Mouse (Mus musculus): ENCODE results near the gene Map3k10. TPM values are rescaled to one million over a fixed set of nuclear protein-coding genes. Genes with fewer than 3 reads are reported as not detected.

The Map3k10 gene
- 7.9 and 8.3 TPM in 2 replicates for polyA plus RNA-seq (2016; fragmentation: Nextera tagmentation; extraction: Ambion mirVana)

GRCm38 (mm10) chr7:27674522-27675221 lies at the start of gene Map3k10:
Gene Map3k10, minus strand, starts transcription at chr7:27674598.
- Histone ChIP-seq H3K27me3 (ENCODE audit: poor library complexity, severe bottlenecking) (no peaks in the 10 kb centered on the region), H3K4me3 (peak within 1 kb of the TSS; percentile 97), H3K9me3 (no peaks in the 10 kb centered on the region), H3K4me1 (peaks cover 36% of the 10 kb centered on the region), H3K36me3 (replicated peaks) (peaks cover 24% of the 10 kb centered on the region), H3K27ac (peak within 1 kb of the TSS; percentile 92)
- WGBS = under 1% methylated on average over 31 of the region's 31 CpGs
- DNase-seq (ENCODE audit: extremely low spot score, low spot score) = peak; percentile 95

- Histone ChIP-seq H3K36me3 (replicated peaks) (no peaks in the 10 kb centered on the region), H3K4me1 (peaks cover 5% of the 10 kb centered on the region; the same call in 1 of the 2 replicates), H3K9me3 (peaks cover 12% of the 10 kb centered on the region; the same call in 1 of the 2 replicates), H3K27ac (no peak overlapping the region), H3K27me3 (ENCODE audit: poor library complexity, severe bottlenecking) (no peaks in the 10 kb centered on the region), H3K4me3 (no peak overlapping the region)
- WGBS = 95% methylated on average over 8 of the region's 8 CpGs
- DNase-seq (ENCODE audit: extremely low spot score, low spot score) = no peak
Observed at GRCm38 (mm10) chr7:27721951-27722350, 47.6 kb upstream of the Map3k10 start.

GRCm38 (mm10) chr7:27710402-27710801 lies 36.0 kb upstream of the Map3k10 start:
- no peaks in the 10 kb centered on the region for H3K36me3 ChIP-seq (replicated peaks)
- no peak overlapping the region for H3K27ac ChIP-seq
- no peaks in the 10 kb centered on the region for H3K27me3 ChIP-seq (ENCODE audit: poor library complexity, severe bottlenecking)
- no peak for DNase-seq (ENCODE audit: extremely low spot score, low spot score)
- H3K4me1 ChIP-seq = no peaks in the 10 kb centered on the region
- WGBS = 90% methylated on average over 7 of the region's 7 CpGs
- peaks cover 37% of the 10 kb centered on the region; the same call in 1 of the 2 replicates for H3K9me3 ChIP-seq
- H3K4me3 ChIP-seq = no peak overlapping the region

GRCm38 (mm10) chr7:27696711-27697110 lies 22.3 kb upstream of the Map3k10 start:
- Histone ChIP-seq H3K4me3 (no peak overlapping the region), H3K4me1 (peaks cover 3% of the 10 kb centered on the region; the same call in 1 of the 2 replicates), H3K36me3 (replicated peaks) (peaks cover 28% of the 10 kb centered on the region), H3K9me3 (no peaks in the 10 kb centered on the region), H3K27ac (no peak overlapping the region), H3K27me3 (ENCODE audit: poor library complexity, severe bottlenecking) (no peaks in the 10 kb centered on the region)
- 22% methylated on average over 3 of the region's 3 CpGs for WGBS
- DNase-seq (ENCODE audit: extremely low spot score, low spot score) = no peak

- no peaks in the 10 kb centered on the region for H3K9me3 ChIP-seq
- 55% methylated on average over 5 of the region's 5 CpGs for WGBS
Observed at GRCm38 (mm10) chr7:27691076-27691475, 16.7 kb upstream of the Map3k10 start.

GRCm38 (mm10) chr7:27688815-27689612 lies 14.6 kb upstream of the Map3k10 start, which contains the start of gene Zfp607b:
Gene Zfp607b, plus strand, starts transcription at chr7:27689340.
- peaks cover 24% of the 10 kb centered on the region for H3K4me1 ChIP-seq
- no peaks in the 10 kb centered on the region for H3K9me3 ChIP-seq
- no peaks in the 10 kb centered on the region for H3K27me3 ChIP-seq (ENCODE audit: poor library complexity, severe bottlenecking)
- DNase-seq (ENCODE audit: extremely low spot score, low spot score) = peak; percentile 89
- peak within 1 kb of the TSS; percentile 90 for H3K27ac ChIP-seq
- peaks cover 8% of the 10 kb centered on the region for H3K36me3 ChIP-seq (replicated peaks)
- peak within 1 kb of the TSS; percentile 62 for H3K4me3 ChIP-seq
- WGBS = under 1% methylated on average over 19 of the region's 19 CpGs

More at GRCm38 (mm10) chr7:27691076-27691475, 16.7 kb upstream of the Map3k10 start:
- no peaks in the 10 kb centered on the region for H3K27me3 ChIP-seq (ENCODE audit: poor library complexity, severe bottlenecking)
- peaks cover 19% of the 10 kb centered on the region for H3K4me1 ChIP-seq
- DNase-seq (ENCODE audit: extremely low spot score, low spot score) = peak; percentile 30
- H3K4me3 ChIP-seq = no peak overlapping the region
- peaks cover 17% of the 10 kb centered on the region for H3K36me3 ChIP-seq (replicated peaks)
- H3K27ac ChIP-seq = no peak overlapping the region

GRCm38 (mm10) chr7:27688246-27688788 lies 13.9 kb upstream of the Map3k10 start:
- Histone ChIP-seq H3K4me1 (peaks cover 24% of the 10 kb centered on the region), H3K9me3 (no peaks in the 10 kb centered on the region), H3K27me3 (ENCODE audit: poor library complexity, severe bottlenecking) (no peaks in the 10 kb centered on the region), H3K27ac (peak overlapping the region; percentile 90), H3K36me3 (replicated peaks) (peaks cover 3% of the 10 kb centered on the region), H3K4me3 (peak overlapping the region; percentile 62)
- no peak for DNase-seq (ENCODE audit: extremely low spot score, low spot score)
- 43% methylated on average over 14 of the region's 14 CpGs for WGBS

GRCm38 (mm10) chr7:27687836-27688235 lies 13.4 kb upstream of the Map3k10 start:
- Histone ChIP-seq H3K27ac (no peak overlapping the region), H3K9me3 (no peaks in the 10 kb centered on the region), H3K36me3 (replicated peaks) (peaks cover 3% of the 10 kb centered on the region), H3K4me3 (peak overlapping the region; percentile 62; the same call in 1 of the 2 replicates), H3K27me3 (ENCODE audit: poor library complexity, severe bottlenecking) (no peaks in the 10 kb centered on the region), H3K4me1 (peaks cover 24% of the 10 kb centered on the region)
- no peak for DNase-seq (ENCODE audit: extremely low spot score, low spot score)
- 75% methylated on average over 3 of the region's 3 CpGs for WGBS

GRCm38 (mm10) chr7:27687043-27687442 lies 12.6 kb upstream of the Map3k10 start:
- Histone ChIP-seq H3K27me3 (ENCODE audit: poor library complexity, severe bottlenecking) (no peaks in the 10 kb centered on the region), H3K36me3 (replicated peaks) (no peaks in the 10 kb centered on the region), H3K4me1 (peaks cover 24% of the 10 kb centered on the region), H3K27ac (no peak overlapping the region), H3K4me3 (no peak overlapping the region), H3K9me3 (no peaks in the 10 kb centered on the region)
- WGBS = 85% methylated on average over 1 of the region's 1 CpGs
- DNase-seq (ENCODE audit: extremely low spot score, low spot score) = no peak

GRCm38 (mm10) chr7:27685681-27686080 lies 11.3 kb upstream of the Map3k10 start:
- Histone ChIP-seq H3K4me3 (peak overlapping the region; percentile 33), H3K27ac (peak overlapping the region; percentile 65), H3K27me3 (ENCODE audit: poor library complexity, severe bottlenecking) (no peaks in the 10 kb centered on the region), H3K9me3 (no peaks in the 10 kb centered on the region), H3K4me1 (peaks cover 24% of the 10 kb centered on the region), H3K36me3 (replicated peaks) (no peaks in the 10 kb centered on the region)
- DNase-seq (ENCODE audit: extremely low spot score, low spot score) = peak; percentile 29
- WGBS = 3% methylated on average over 6 of the region's 6 CpGs

- peak overlapping the region; percentile 33 for H3K4me3 ChIP-seq
- peaks cover 20% of the 10 kb centered on the region for H3K4me1 ChIP-seq
- 42% methylated on average over 5 of the region's 5 CpGs for WGBS
- DNase-seq (ENCODE audit: extremely low spot score, low spot score) = no peak
- peak overlapping the region; percentile 65 for H3K27ac ChIP-seq
- no peaks in the 10 kb centered on the region for H3K9me3 ChIP-seq
- H3K36me3 ChIP-seq (replicated peaks) = no peaks in the 10 kb centered on the region
- no peaks in the 10 kb centered on the region for H3K27me3 ChIP-seq (ENCODE audit: poor library complexity, severe bottlenecking)
Observed at GRCm38 (mm10) chr7:27685220-27685619, 10.8 kb upstream of the Map3k10 start.

GRCm38 (mm10) chr7:27683218-27683617 lies 8.8 kb upstream of the Map3k10 start:
- no peak overlapping the region for H3K27ac ChIP-seq
- DNase-seq (ENCODE audit: extremely low spot score, low spot score) = no peak
- H3K9me3 ChIP-seq = no peaks in the 10 kb centered on the region
- no peaks in the 10 kb centered on the region for H3K27me3 ChIP-seq (ENCODE audit: poor library complexity, severe bottlenecking)
- no peak overlapping the region for H3K4me3 ChIP-seq
- WGBS = 84% methylated on average over 2 of the region's 2 CpGs
- no peaks in the 10 kb centered on the region for H3K36me3 ChIP-seq (replicated peaks)
- H3K4me1 ChIP-seq = peaks cover 10% of the 10 kb centered on the region

All from forebrain, embryonic 10.5 days (tissue).